Mouse (Mus musculus): ENCODE results near the gene Hist2h3c2. TPM values are rescaled to one million over a fixed set of nuclear protein-coding genes. Genes with fewer than 3 reads are reported as not detected.

Gene Hist2h3c2
- total RNA-seq, 2 experiments from 2014 or later = 238 to 280 TPM

- peak; percentile 72 for ATAC-seq (replicated peaks; ENCODE audit: low FRiP score, low TSS enrichment, poor library complexity, severe bottlenecking)
Observed at GRCm38 (mm10) chr3:96262216-96262875, 23.4 kb upstream of the Hist2h3c2 start.

GRCm38 (mm10) chr3:96261623-96262022, 22.7 kb upstream of the Hist2h3c2 start:
- no peak for ATAC-seq (replicated peaks; ENCODE audit: low FRiP score, low TSS enrichment, poor library complexity, severe bottlenecking)

GRCm38 (mm10) chr3:96260220-96260619, 21.3 kb upstream of the Hist2h3c2 start:
- ATAC-seq (replicated peaks; ENCODE audit: low FRiP score, low TSS enrichment, poor library complexity, severe bottlenecking) = no peak

- no peak for ATAC-seq (replicated peaks; ENCODE audit: low FRiP score, low TSS enrichment, poor library complexity, severe bottlenecking)
Observed at GRCm38 (mm10) chr3:96257190-96257589, 18.3 kb upstream of the Hist2h3c2 start.

GRCm38 (mm10) chr3:96255926-96256593, 17.1 kb upstream of the Hist2h3c2 start:
- ATAC-seq (replicated peaks; ENCODE audit: low FRiP score, low TSS enrichment, poor library complexity, severe bottlenecking) = no peak

- ATAC-seq (replicated peaks; ENCODE audit: low FRiP score, low TSS enrichment, poor library complexity, severe bottlenecking) = peak; percentile 98
Observed at GRCm38 (mm10) chr3:96254683-96255355, 15.9 kb upstream of the Hist2h3c2 start.

- ATAC-seq (replicated peaks; ENCODE audit: low FRiP score, low TSS enrichment, poor library complexity, severe bottlenecking) = no peak
Observed at GRCm38 (mm10) chr3:96251787-96252186, 12.9 kb upstream of the Hist2h3c2 start.

- no peak for ATAC-seq (replicated peaks; ENCODE audit: low FRiP score, low TSS enrichment, poor library complexity, severe bottlenecking)
Observed at GRCm38 (mm10) chr3:96250890-96251289, 12.0 kb upstream of the Hist2h3c2 start.

GRCm38 (mm10) chr3:96249034-96249345, 10.1 kb upstream of the Hist2h3c2 start:
- ATAC-seq (replicated peaks; ENCODE audit: low FRiP score, low TSS enrichment, poor library complexity, severe bottlenecking) = no peak

- ATAC-seq (replicated peaks; ENCODE audit: low FRiP score, low TSS enrichment, poor library complexity, severe bottlenecking) = no peak
Observed at GRCm38 (mm10) chr3:96248141-96249033, 9.5 kb upstream of the Hist2h3c2 start.

- no peak for ATAC-seq (replicated peaks; ENCODE audit: low FRiP score, low TSS enrichment, poor library complexity, severe bottlenecking)
Observed at GRCm38 (mm10) chr3:96247356-96248140, 8.6 kb upstream of the Hist2h3c2 start.

- ATAC-seq (replicated peaks; ENCODE audit: low FRiP score, low TSS enrichment, poor library complexity, severe bottlenecking) = peak; percentile 75
Observed at GRCm38 (mm10) chr3:96246427-96246856, 7.5 kb upstream of the Hist2h3c2 start, which contains the start of gene Hist2h3c1. Gene Hist2h3c1 (plus strand): TSS chr3:96246685.

GRCm38 (mm10) chr3:96246018-96246417, 7.1 kb upstream of the Hist2h3c2 start:
- ATAC-seq (replicated peaks; ENCODE audit: low FRiP score, low TSS enrichment, poor library complexity, severe bottlenecking) = peak; percentile 72

- peak; percentile 71 for ATAC-seq (replicated peaks; ENCODE audit: low FRiP score, low TSS enrichment, poor library complexity, severe bottlenecking)
Observed at GRCm38 (mm10) chr3:96245003-96245886, 6.3 kb upstream of the Hist2h3c2 start, which contains the start of gene Hist2h2aa1. Gene Hist2h2aa1 (plus strand): TSS chr3:96245497.

GRCm38 (mm10) chr3:96243921-96244572, 5.1 kb upstream of the Hist2h3c2 start:
- no peak for ATAC-seq (replicated peaks; ENCODE audit: low FRiP score, low TSS enrichment, poor library complexity, severe bottlenecking)

GRCm38 (mm10) chr3:96240799-96241197, 1.9 kb upstream of the Hist2h3c2 start:
- no peak for ATAC-seq (replicated peaks; ENCODE audit: low FRiP score, low TSS enrichment, poor library complexity, severe bottlenecking)
